Mouse (Mus musculus) Patski (cell line): ENCODE data around the gene Fam189b. TPM values are rescaled to one million over a fixed set of nuclear protein-coding genes. Genes with fewer than 3 reads are reported as not detected.
"Not testable (repeated sequence)": the region's sequence is repeated elsewhere in the genome, so short reads cannot be mapped to it uniquely, and the experiment has no call there.

Experiments
- ATAC-seq: fragments of 100-300 bp; one replicate; pipeline ENCODE4 v1.8.0; 2021
- CTCF ChIA-PET: fragments of 350-600 bp; sonication (Branson Sonifier 250); formaldehyde crosslinking; loops from one replicate; lab custom pipeline; 2022; ENCODE audit warnings: inconsistent platforms; lab: Charles Lee
- POLR2A ChIA-PET: fragments of 350-600 bp; sonication (Branson Sonifier 250); formaldehyde crosslinking; loops from one replicate; lab custom pipeline; 2022; ENCODE audit warnings: antibody characterized with exemption, inconsistent platforms; lab: Charles Lee
- DNase-seq: peaks from one replicate; pipeline ENCODE4 v3.0.0-alpha.2; 2011; ENCODE audit warnings: low read depth, low spot score
- H3K27me3 ChIP-seq: fragments of 371-371 bp; one replicate; pipeline ENCODE4 v1.5.1; 2021
- CTCF ChIP-seq: fragments of 100-300 bp; IDR thresholded peaks from one replicate; pipeline ENCODE4 v1.5.1; 2021
- in situ Hi-C: fragments of 300-500 bp; cut with MboI; formaldehyde crosslinking; loops from 3 replicates; pipeline ENCODE4 v1.11.1; 2018; ENCODE audit warnings: low pct_unique_long_range_greater_than_20kb, mixed read lengths
- polyA plus RNA-seq: library from polyadenylated mRNA; unstranded; gene quantifications from one replicate; pipeline ENCODE4 v1.2.3, GENCODE M21; 2021

Gene Fam189b
- polyA plus RNA-seq, 1 experiment from 2014 or later, result 37.6 TPM

GRCm38 (mm10) chr3:89152084-89152835, 30.7 kb upstream of the Fam189b start:
- CTCF ChIA-PET, result interaction anchor here (1.2 to 1.3 kb wide), 2 partner anchors 9 to 24 kb away, joined by 3 to 4 read pairs; no protein-coding TSS in a partner anchor

GRCm38 (mm10) chr3:89156951-89157350, 26.0 kb upstream of the Fam189b start:
- POLR2A ChIA-PET, result interaction anchor here (0.6 kb wide), 2 partner anchors 39 to 237 kb away, joined by 3 to 4 read pairs; no protein-coding TSS in a partner anchor
- DNase-seq, result no peak
- no peak for ATAC-seq
- CTCF ChIA-PET, result no interaction called here
- TF ChIP-seq CTCF, result no peak
- no peaks in the 10 kb centered on the region for H3K27me3 ChIP-seq
- in situ Hi-C loops, result loop anchor here (5.0 kb wide), 2 partner anchors 35 to 65 kb away; partner anchors contain the start of gene Rusc1

More at GRCm38 (mm10) chr3:89152084-89152835, 30.7 kb upstream of the Fam189b start:
- H3K27me3 ChIP-seq, result no peaks in the 10 kb centered on the region
- POLR2A ChIA-PET, result interaction anchor here (0.6 kb wide), 2 partner anchors 12 to 28 kb away, joined by 3 read pairs; no protein-coding TSS in a partner anchor
- DNase-seq, result no peak
- in situ Hi-C loops, result no loop called here
- no peak for ATAC-seq
- no peak for TF ChIP-seq CTCF

GRCm38 (mm10) chr3:89158651-89159050, 24.3 kb upstream of the Fam189b start:
- in situ Hi-C loops, result loop anchor here (5.0 kb wide), 2 partner anchors 36 to 66 kb away; partner anchors contain the start of gene Rusc1

GRCm38 (mm10) chr3:89159211-89159610, 23.7 kb upstream of the Fam189b start:
- DNase-seq, result no peak
- CTCF ChIA-PET, result interaction anchor here (0.7 to 2.0 kb wide), 7 partner anchors 10 to 44 kb away, joined by 3 to 8 read pairs (median 4); partner anchors contain the start of gene Pklr
- in situ Hi-C loops, result loop anchor here (5.0 kb wide), 2 partner anchors 37 to 67 kb away; partner anchors contain the start of gene Rusc1
- POLR2A ChIA-PET, result interaction anchor here (1.0 to 1.4 kb wide), 2 partner anchors 19 to 43 kb away, joined by 5 to 6 read pairs; partner anchors contain the start of gene Scamp3
- no peak for ATAC-seq
- TF ChIP-seq CTCF, result no peak
- H3K27me3 ChIP-seq, result no peaks in the 10 kb centered on the region

More at GRCm38 (mm10) chr3:89158651-89159050, 24.3 kb upstream of the Fam189b start:
- ChIA-PET CTCF (interaction anchor here (0.7 to 2.0 kb wide), 5 partner anchors 10 to 43 kb away, joined by 3 to 8 read pairs (median 4); no protein-coding TSS in a partner anchor), POLR2A (interaction anchor here (0.7 to 1.4 kb wide), 3 partner anchors 19 to 68 kb away, joined by 3 to 6 read pairs (median 5); partner anchors contain the start of gene Scamp3)
- TF ChIP-seq CTCF, result no peak
- DNase-seq (no peak), ATAC-seq (no peak)
- no peaks in the 10 kb centered on the region for H3K27me3 ChIP-seq

GRCm38 (mm10) chr3:89159616-89160344, 23.2 kb upstream of the Fam189b start, which contains the start of gene Hcn3:
Gene Hcn3, minus strand, starts transcription at chr3:89160196.
- CTCF ChIA-PET, result interaction anchor here (0.9 to 2.0 kb wide), 10 partner anchors 13 to 73 kb away, joined by 3 to 10 read pairs (median 4); partner anchors contain the start of genes Fam189b and Pklr
- no peaks in the 10 kb centered on the region for H3K27me3 ChIP-seq
- DNase-seq (no peak), ATAC-seq (peak; percentile 15)
- in situ Hi-C loops, result loop anchor here (5.0 kb wide), 2 partner anchors 37 to 67 kb away; partner anchors contain the start of gene Rusc1
- no peak for TF ChIP-seq CTCF
- POLR2A ChIA-PET, result interaction anchor here (0.6 to 1.5 kb wide), 5 partner anchors 18 to 70 kb away, joined by 3 to 6 read pairs (median 5); partner anchors contain the start of gene Scamp3

GRCm38 (mm10) chr3:89161207-89161606, 21.7 kb upstream of the Fam189b start:
- ATAC-seq, DNase-seq, H3K27me3 ChIP-seq, in situ Hi-C loops: not testable (repeated sequence)
- CTCF ChIA-PET, result interaction anchor here (0.9 to 4.1 kb wide), 3 partner anchors 17 to 46 kb away, joined by 3 to 26 read pairs (median 4); no protein-coding TSS in a partner anchor
- POLR2A ChIA-PET, result interaction anchor here (0.6 kb wide), 1 partner anchor 102 kb away, joined by 3 read pairs; no protein-coding TSS in a partner anchor

GRCm38 (mm10) chr3:89161786-89162185, 21.2 kb upstream of the Fam189b start:
- ChIA-PET POLR2A (interaction anchor here (0.6 kb wide), 1 partner anchor 101 kb away, joined by 3 read pairs; no protein-coding TSS in a partner anchor), CTCF (interaction anchor here (1.2 to 4.1 kb wide), 2 partner anchors 17 to 47 kb away, joined by 3 to 26 read pairs; no protein-coding TSS in a partner anchor)
- no peaks in the 10 kb centered on the region for H3K27me3 ChIP-seq
- no peak for ATAC-seq
- no peak for TF ChIP-seq CTCF
- no peak for DNase-seq
- in situ Hi-C loops, result no loop called here

- TF ChIP-seq CTCF, result no peak
- POLR2A ChIA-PET, result interaction anchor here (1.1 to 2.2 kb wide), 3 partner anchors 11 to 41 kb away, joined by 4 to 11 read pairs (median 6); partner anchors contain the start of gene Scamp3
- DNase-seq (no peak), ATAC-seq (no peak)
- in situ Hi-C loops, result no loop called here
- CTCF ChIA-PET, result interaction anchor here (1.3 to 4.1 kb wide), 3 partner anchors 32 to 74 kb away, joined by 4 to 26 read pairs (median 8); no protein-coding TSS in a partner anchor
- no peaks in the 10 kb centered on the region for H3K27me3 ChIP-seq
Observed at GRCm38 (mm10) chr3:89163123-89163522, 19.8 kb upstream of the Fam189b start.

GRCm38 (mm10) chr3:89163643-89164245, 19.2 kb upstream of the Fam189b start:
- in situ Hi-C loops, result no loop called here
- H3K27me3 ChIP-seq, result no peaks in the 10 kb centered on the region
- no peak for TF ChIP-seq CTCF
- ChIA-PET POLR2A (interaction anchor here (0.6 to 2.2 kb wide), 10 partner anchors 8 to 82 kb away, joined by 3 to 17 read pairs (median 4); partner anchors contain the start of gene Scamp3), CTCF (interaction anchor here (0.6 to 4.1 kb wide), 5 partner anchors 26 to 74 kb away, joined by 3 to 26 read pairs (median 8); no protein-coding TSS in a partner anchor)
- ATAC-seq, result no peak
- DNase-seq, result no peak
